Mouse (Mus musculus) spleen, postnatal 4 days (tissue): ENCODE data around the gene Slc25a5.
"Not testable (repeated sequence)": the region's sequence is repeated elsewhere in the genome, so short reads cannot be mapped to it uniquely, and the experiment has no call there.

Experiments
- DNase-seq, 2 experiments: peaks; one replicate each; pipeline ENCODE4 v3.0.0; 2022; ENCODE audit warnings: low spot score in 2 of 2

Slc25a5 gene

GRCm38 (mm10) chrX:36795424-36796162, at the start of gene Slc25a5:
TSS of gene Slc25a5 (plus strand) at chrX:36795651.
- DNase-seq, result peak; percentile 86 to 89

- no peak for DNase-seq
Measured at GRCm38 (mm10) chrX:36746789-36747188, 48.7 kb upstream of the Slc25a5 start.

GRCm38 (mm10) chrX:36748573-36748972, 46.9 kb upstream of the Slc25a5 start:
- DNase-seq, result no peak

GRCm38 (mm10) chrX:36749281-36749785, 46.1 kb upstream of the Slc25a5 start:
- no peak for DNase-seq

- no peak for DNase-seq
Measured at GRCm38 (mm10) chrX:36750591-36750990, 44.9 kb upstream of the Slc25a5 start.

- no peak for DNase-seq
Measured at GRCm38 (mm10) chrX:36752586-36752985, 42.9 kb upstream of the Slc25a5 start.

GRCm38 (mm10) chrX:36757796-36758472, 37.5 kb upstream of the Slc25a5 start:
- DNase-seq, result no peak

GRCm38 (mm10) chrX:36758566-36758965, 36.9 kb upstream of the Slc25a5 start:
- DNase-seq, result no peak

- peak; percentile 37 to 74 for DNase-seq
Measured at GRCm38 (mm10) chrX:36760946-36761635, 34.4 kb upstream of the Slc25a5 start.

- DNase-seq, result no peak
Measured at GRCm38 (mm10) chrX:36762289-36762688, 33.2 kb upstream of the Slc25a5 start.

- no peak for DNase-seq
Measured at GRCm38 (mm10) chrX:36762894-36763293, 32.6 kb upstream of the Slc25a5 start.

GRCm38 (mm10) chrX:36763298-36763933, 32.0 kb upstream of the Slc25a5 start:
- no peak for DNase-seq

- DNase-seq, result no peak
Measured at GRCm38 (mm10) chrX:36763934-36764317, 31.5 kb upstream of the Slc25a5 start.

- no peak for DNase-seq
Measured at GRCm38 (mm10) chrX:36767386-36767785, 28.1 kb upstream of the Slc25a5 start.

- no peak for DNase-seq
Measured at GRCm38 (mm10) chrX:36772591-36772990, 22.9 kb upstream of the Slc25a5 start.

GRCm38 (mm10) chrX:36775520-36775919, 19.9 kb upstream of the Slc25a5 start:
- no peak for DNase-seq

GRCm38 (mm10) chrX:36777694-36778093, 17.8 kb upstream of the Slc25a5 start:
- DNase-seq, result no peak

- no peak for DNase-seq
Measured at GRCm38 (mm10) chrX:36789360-36789759, 6.1 kb upstream of the Slc25a5 start.

- DNase-seq, result no peak
Measured at GRCm38 (mm10) chrX:36794571-36794970, 880 bp upstream of the Slc25a5 start.

- DNase-seq, result peak; percentile 79 to 92
Measured at GRCm38 (mm10) chrX:36796163-36796581, 721 bp downstream of the Slc25a5 start.

GRCm38 (mm10) chrX:36796734-36797133, 1.3 kb downstream of the Slc25a5 start:
- DNase-seq, result not testable (repeated sequence)
